Mouse (Mus musculus) megakaryocyte, embryonic 14.5 days (primary cell): ENCODE results near the gene Siah1a.

ENCODE experiments used
- FLI1 ChIP-seq: IDR thresholded peaks from 2 replicates; pipeline ENCODE4 v1.6.1; 2012; ENCODE audit warnings: low read length, inconsistent platforms, mixed read lengths
- GATA1 ChIP-seq: IDR thresholded peaks from 3 replicates; pipeline ENCODE4 v1.6.1; 2012; ENCODE audit warnings: mixed read lengths, low read length, inconsistent platforms, borderline replicate concordance

GRCm38 (mm10) chr8:86720756-86721459 lies 24.8 kb downstream of the Siah1a start:
- TF ChIP-seq GATA1 (no peak), FLI1 (no peak)
